Mouse (Mus musculus) B cell, adult 62 days (primary cell): ENCODE data around the gene Fbxl20. TPM values are rescaled to one million over a fixed set of nuclear protein-coding genes. Genes with fewer than 3 reads are reported as not detected.

ENCODE experiments used
- total RNA-seq: library from RNA; stranded (reverse); gene quantifications from 4 replicates; pipeline ENCODE4 v1.2.4, GENCODE M21; 2023

The Fbxl20 gene
- total RNA-seq, result 42.1 to 57.9 TPM (median 42.6 TPM) in 4 replicates

GRCm38 (mm10) chr11:98149786-98150624 is at the start of gene Fbxl20:
Gene Fbxl20, minus strand, starts transcription at chr11:98150403.

GRCm38 (mm10) chr11:98192901-98193805 is 43.0 kb upstream of the Fbxl20 start, which contains the start of gene Med1:
Gene Med1, minus strand, starts transcription at chr11:98193293.

GRCm38 (mm10) chr11:98052989-98053834 is 97.0 kb downstream of the Fbxl20 start, which contains the start of gene Stac2:
Gene Stac2, minus strand, starts transcription at chr11:98053462.

Other genes starting within 250 kb of the Fbxl20 start
- 0.66 to 1.3 TPM (median 1.2 TPM) in 4 replicates for gene Plxdc1, start 164.0 kb downstream of the Fbxl20 start, total RNA-seq
- 50.3 to 68.7 TPM (median 59.9 TPM) in 4 replicates for gene Arl5c, start 154.2 kb downstream of the Fbxl20 start, total RNA-seq
- gene Cacnb1, start 127.4 kb downstream of the Fbxl20 start, total RNA-seq, result 4.9 to 7.6 TPM (median 5.8 TPM) in 4 replicates
- 1,902 to 2,000 TPM (median 1,953 TPM) in 4 replicates for gene Rpl19, start 123.7 kb downstream of the Fbxl20 start, total RNA-seq
- gene Stac2, start 96.9 kb downstream of the Fbxl20 start, total RNA-seq, result 31.3 to 36.4 TPM (median 33.4 TPM) in 4 replicates
- gene Med1, start 42.9 kb upstream of the Fbxl20 start, total RNA-seq, result 73.7 to 86.8 TPM (median 82.7 TPM) in 4 replicates
- 110 to 118 TPM (median 114 TPM) in 4 replicates for gene Cdk12, start 52.7 kb upstream of the Fbxl20 start, total RNA-seq
- gene Neurod2, start 179.2 kb upstream of the Fbxl20 start, total RNA-seq, result 0.22 to 0.60 TPM (median 0.55 TPM) in 3 of 4 replicates, not detected in the other
- not detected in 4 replicates for gene Ppp1r1b, start 198.0 kb upstream of the Fbxl20 start, total RNA-seq
- gene Stard3, start 208.0 kb upstream of the Fbxl20 start, total RNA-seq, result 35.4 to 41.5 TPM (median 37.8 TPM) in 4 replicates
- gene Tcap, start 233.4 kb upstream of the Fbxl20 start, total RNA-seq, result not detected in 4 replicates
- gene Pnmt, start 236.0 kb upstream of the Fbxl20 start, total RNA-seq, result not detected in 4 replicates